Mouse (Mus musculus): ENCODE results near the gene Calm3. TPM values are rescaled to one million over a fixed set of nuclear protein-coding genes. Genes with fewer than 3 reads are reported as not detected.

The Calm3 gene
- polyA plus RNA-seq, 1 experiment, result 210 TPM

- no peak overlapping the region for H3K27ac ChIP-seq (replicated peaks; ENCODE audit: low read depth, low read length)
- H3K4me1 ChIP-seq (ENCODE audit: control insufficient read depth, insufficient read depth, insufficient read length, low read length), result no peaks in the 10 kb centered on the region
- H3K4me3 ChIP-seq (ENCODE audit: insufficient read depth, low read depth, low read length), result no peak overlapping the region
Measured at GRCm38 (mm10) chr7:16893612-16894011, 30.3 kb downstream of the Calm3 start.

GRCm38 (mm10) chr7:16892352-16892730 is 31.6 kb downstream of the Calm3 start:
- no peak overlapping the region for H3K4me3 ChIP-seq (ENCODE audit: insufficient read depth, low read depth, low read length)
- no peaks in the 10 kb centered on the region for H3K4me1 ChIP-seq (ENCODE audit: control insufficient read depth, insufficient read depth, insufficient read length, low read length)
- H3K27ac ChIP-seq (replicated peaks; ENCODE audit: low read depth, low read length), result no peak overlapping the region

- Histone ChIP-seq H3K4me3 (ENCODE audit: insufficient read depth, low read depth, low read length) (peak within 1 kb of the TSS; percentile 32), H3K27ac (replicated peaks; ENCODE audit: low read depth, low read length) (peak within 1 kb of the TSS; percentile 58), H3K4me1 (ENCODE audit: control insufficient read depth, insufficient read depth, insufficient read length, low read length) (no peaks in the 10 kb centered on the region)
Measured at GRCm38 (mm10) chr7:16891641-16892351, 32.1 kb downstream of the Calm3 start, which contains the start of gene Gng8. Gene Gng8 (plus strand): TSS chr7:16891786.

GRCm38 (mm10) chr7:16890944-16891343 is 33.0 kb downstream of the Calm3 start:
- Histone ChIP-seq H3K4me1 (ENCODE audit: control insufficient read depth, insufficient read depth, insufficient read length, low read length) (no peaks in the 10 kb centered on the region), H3K4me3 (ENCODE audit: insufficient read depth, low read depth, low read length) (no peak overlapping the region; the same call in 1 of the 2 replicates), H3K27ac (replicated peaks; ENCODE audit: low read depth, low read length) (peak overlapping the region; percentile 58)

GRCm38 (mm10) chr7:16890536-16890935 is 33.4 kb downstream of the Calm3 start:
- Histone ChIP-seq H3K27ac (replicated peaks; ENCODE audit: low read depth, low read length) (peak overlapping the region; percentile 58), H3K4me3 (ENCODE audit: insufficient read depth, low read depth, low read length) (no peak overlapping the region; the same call in 1 of the 2 replicates), H3K4me1 (ENCODE audit: control insufficient read depth, insufficient read depth, insufficient read length, low read length) (no peaks in the 10 kb centered on the region)

- Histone ChIP-seq H3K4me3 (ENCODE audit: insufficient read depth, low read depth, low read length) (0 out of 2 replicates have a peak overlapping the region, but pooled peaks have one; percentile 19), H3K27ac (replicated peaks; ENCODE audit: low read depth, low read length) (no peak overlapping the region), H3K4me1 (ENCODE audit: control insufficient read depth, insufficient read depth, insufficient read length, low read length) (no peaks in the 10 kb centered on the region)
Measured at GRCm38 (mm10) chr7:16885905-16886304, 38.0 kb downstream of the Calm3 start.

- Histone ChIP-seq H3K27ac (replicated peaks; ENCODE audit: low read depth, low read length) (no peak overlapping the region), H3K4me1 (ENCODE audit: control insufficient read depth, insufficient read depth, insufficient read length, low read length) (no peaks in the 10 kb centered on the region)
Measured at GRCm38 (mm10) chr7:16885271-16885776, 38.6 kb downstream of the Calm3 start.

GRCm38 (mm10) chr7:16884334-16884733 is 39.6 kb downstream of the Calm3 start:
- Histone ChIP-seq H3K4me3 (ENCODE audit: insufficient read depth, low read depth, low read length) (no peak overlapping the region), H3K27ac (replicated peaks; ENCODE audit: low read depth, low read length) (no peak overlapping the region), H3K4me1 (ENCODE audit: control insufficient read depth, insufficient read depth, insufficient read length, low read length) (no peaks in the 10 kb centered on the region)

More at GRCm38 (mm10) chr7:16885271-16885776, 38.6 kb downstream of the Calm3 start:
- H3K4me3 ChIP-seq (ENCODE audit: insufficient read depth, low read depth, low read length), result peak overlapping the region; percentile 19; the same call in 1 of the 2 replicates

GRCm38 (mm10) chr7:16883162-16883561 is 40.8 kb downstream of the Calm3 start:
- Histone ChIP-seq H3K4me3 (ENCODE audit: insufficient read depth, low read depth, low read length) (no peak overlapping the region), H3K27ac (replicated peaks; ENCODE audit: low read depth, low read length) (no peak overlapping the region), H3K4me1 (ENCODE audit: control insufficient read depth, insufficient read depth, insufficient read length, low read length) (no peaks in the 10 kb centered on the region)

GRCm38 (mm10) chr7:16880615-16881014 is 43.3 kb downstream of the Calm3 start:
- Histone ChIP-seq H3K4me1 (ENCODE audit: control insufficient read depth, insufficient read depth, insufficient read length, low read length) (no peaks in the 10 kb centered on the region; the same call in 1 of the 2 replicates), H3K27ac (replicated peaks; ENCODE audit: low read depth, low read length) (no peak overlapping the region), H3K4me3 (ENCODE audit: insufficient read depth, low read depth, low read length) (no peak overlapping the region)

GRCm38 (mm10) chr7:16879796-16880547 is 43.9 kb downstream of the Calm3 start:
- no peak overlapping the region for H3K27ac ChIP-seq (replicated peaks; ENCODE audit: low read depth, low read length)
- no peaks in the 10 kb centered on the region; the same call in 1 of the 2 replicates for H3K4me1 ChIP-seq (ENCODE audit: control insufficient read depth, insufficient read depth, insufficient read length, low read length)
- no peak overlapping the region for H3K4me3 ChIP-seq (ENCODE audit: insufficient read depth, low read depth, low read length)

- no peaks in the 10 kb centered on the region; the same call in 1 of the 2 replicates for H3K4me1 ChIP-seq (ENCODE audit: control insufficient read depth, insufficient read depth, insufficient read length, low read length)
Measured at GRCm38 (mm10) chr7:16877717-16878116, 46.2 kb downstream of the Calm3 start.

GRCm38 (mm10) chr7:16876608-16877007 is 47.3 kb downstream of the Calm3 start:
- no peaks in the 10 kb centered on the region; the same call in 1 of the 2 replicates for H3K4me1 ChIP-seq (ENCODE audit: control insufficient read depth, insufficient read depth, insufficient read length, low read length)
- H3K4me3 ChIP-seq (ENCODE audit: insufficient read depth, low read depth, low read length), result peak overlapping the region; percentile 25
- no peak overlapping the region for H3K27ac ChIP-seq (replicated peaks; ENCODE audit: low read depth, low read length)

More at GRCm38 (mm10) chr7:16877717-16878116, 46.2 kb downstream of the Calm3 start:
- H3K4me3 ChIP-seq (ENCODE audit: insufficient read depth, low read depth, low read length), result no peak overlapping the region
- H3K27ac ChIP-seq (replicated peaks; ENCODE audit: low read depth, low read length), result no peak overlapping the region

- Histone ChIP-seq H3K4me1 (ENCODE audit: control insufficient read depth, insufficient read depth, insufficient read length, low read length) (no peaks in the 10 kb centered on the region; the same call in 1 of the 2 replicates), H3K4me3 (ENCODE audit: insufficient read depth, low read depth, low read length) (peak overlapping the region; percentile 48), H3K27ac (replicated peaks; ENCODE audit: low read depth, low read length) (no peak overlapping the region)
Measured at GRCm38 (mm10) chr7:16876006-16876405, 47.9 kb downstream of the Calm3 start.

- H3K4me3 ChIP-seq (ENCODE audit: insufficient read depth, low read depth, low read length), result peak overlapping the region; percentile 48
- no peaks in the 10 kb centered on the region; the same call in 1 of the 2 replicates for H3K4me1 ChIP-seq (ENCODE audit: control insufficient read depth, insufficient read depth, insufficient read length, low read length)
- no peak overlapping the region for H3K27ac ChIP-seq (replicated peaks; ENCODE audit: low read depth, low read length)
Measured at GRCm38 (mm10) chr7:16875326-16875725, 48.6 kb downstream of the Calm3 start.

- peak within 1 kb of the TSS; percentile 37 for H3K27ac ChIP-seq (replicated peaks; ENCODE audit: low read depth, low read length)
- H3K4me3 ChIP-seq (ENCODE audit: insufficient read depth, low read depth, low read length), result peak within 1 kb of the TSS; percentile 48
- H3K4me1 ChIP-seq (ENCODE audit: control insufficient read depth, insufficient read depth, insufficient read length, low read length), result no peaks in the 10 kb centered on the region; the same call in 1 of the 2 replicates
Measured at GRCm38 (mm10) chr7:16875310-16875325, 48.8 kb downstream of the Calm3 start, which contains the start of gene Dact3. Gene Dact3 (plus strand): TSS chr7:16875317.

All from brown adipose tissue, adult 24 weeks (tissue).